Mouse (Mus musculus) stomach, postnatal 0 days (tissue): Measurements from ENCODE around the gene Fa2h. TPM values are rescaled to one million over a fixed set of nuclear protein-coding genes. Genes with fewer than 3 reads are reported as not detected.
A peak's percentile ranks its signal among the peaks of the same experiment; 100 is the strongest.

Experiments
- ATAC-seq: fragments of 200-750 bp; cut with Nextera tagmentation; 2 replicates; pipeline ENCODE4 v1.8.0; 2017; ENCODE audit not compliant: low FRiP score, low TSS enrichment
- DNase-seq: peaks from one replicate; pipeline ENCODE4 v3.0.0-alpha.2; 2016; ENCODE audit warnings: low spot score
- H3K27ac ChIP-seq: fragments of 300-500 bp; sonication (generic); replicated peaks from 2 replicates; pipeline ENCODE4 v1.5.1; 2014; ENCODE audit warnings: mild to moderate bottlenecking, control low read depth
- H3K27me3 ChIP-seq: fragments of 300-500 bp; sonication (generic); 2 replicates; pipeline ENCODE4 v1.6.1; 2014; ENCODE audit warnings: low read length; ENCODE audit not compliant: control insufficient read depth, insufficient read depth
- H3K36me3 ChIP-seq: fragments of 300-500 bp; sonication (generic); 2 replicates; pipeline ENCODE4 v1.6.1; 2014; ENCODE audit warnings: low read length, mixed read lengths; ENCODE audit not compliant: control insufficient read depth, insufficient read depth
- H3K4me1 ChIP-seq: fragments of 300-500 bp; sonication (generic); replicated peaks from 2 replicates; pipeline ENCODE4 v1.6.1; 2014; ENCODE audit warnings: antibody characterized with exemption; ENCODE audit not compliant: control insufficient read depth, insufficient read depth
- H3K4me2 ChIP-seq: fragments of 300-500 bp; sonication (generic); replicated peaks from 2 replicates; pipeline ENCODE4 v1.6.1; 2014; ENCODE audit warnings: low read depth, mild to moderate bottlenecking, control low read depth, moderate library complexity
- H3K4me3 ChIP-seq: fragments of 300-500 bp; sonication (generic); 2 replicates; pipeline ENCODE4 v1.5.1; 2014; ENCODE audit warnings: low read depth, low read length, control low read depth
- H3K9ac ChIP-seq: fragments of 300-500 bp; sonication (generic); 2 replicates; pipeline ENCODE4 v1.6.1; 2014; ENCODE audit warnings: mild to moderate bottlenecking, low read length, control low read depth, mixed read lengths
- H3K9me3 ChIP-seq: fragments of 300-500 bp; sonication (generic); 2 replicates; pipeline ENCODE4 v1.6.1; 2016; ENCODE audit warnings: low read length; ENCODE audit not compliant: control insufficient read depth
- CTCF ChIP-seq: IDR thresholded peaks from 2 replicates; pipeline ENCODE4 v1.5.1; 2016; ENCODE audit warnings: antibody characterized with exemption, low read depth, mild to moderate bottlenecking, moderate library complexity
- EP300 ChIP-seq: optimal IDR thresholded peaks from 2 replicates; pipeline ENCODE3; 2016; ENCODE audit warnings: antibody characterized with exemption
- WGBS: fragments of 180-500 bp; shearing (Covaris S2); extraction: QIAGEN DNeasy Blood & Tissue Kit; methylation state at CpG from one replicate; pipeline ENCODE4 v1.1.7; 2014; 5-methylcytosine and 5-hydroxymethylcytosine counted together
- polyA plus RNA-seq: library from polyadenylated mRNA; unstranded; fragments of >200 nt; fragmentation: Nextera tagmentation; extraction: Ambion mirVana; gene quantifications from 2 replicates; pipeline ENCODE4 v1.2.1, GENCODE M21; 2015

Fa2h gene
- polyA plus RNA-seq, 1 experiment from 2014 or later: 24.7 TPM

GRCm38 (mm10) chr8:111422614-111423013 is 29.0 kb upstream of the Fa2h start:
- Histone ChIP-seq H3K4me1 (no peaks in the 10 kb centered on the region), H3K9ac (no peak overlapping the region), H3K9me3 (no peaks in the 10 kb centered on the region), H3K4me2 (no peak overlapping the region), H3K36me3 (no peaks in the 10 kb centered on the region), H3K4me3 (no peak overlapping the region), H3K27ac (no peak overlapping the region), H3K27me3 (no peaks in the 10 kb centered on the region)
- TF ChIP-seq CTCF (no peak), EP300 (no peak)
- 52% methylated on average over 2 of the region's 2 CpGs for WGBS
- DNase-seq (no peak), ATAC-seq (no peak)

- H3K9me3 ChIP-seq: no peaks in the 10 kb centered on the region
- no peaks in the 10 kb centered on the region for H3K27me3 ChIP-seq
- 65% methylated on average over 3 of the region's 3 CpGs for WGBS
- DNase-seq: no peak
- no peak overlapping the region for H3K4me3 ChIP-seq
- no peaks in the 10 kb centered on the region for H3K4me1 ChIP-seq
- no peak overlapping the region for H3K4me2 ChIP-seq
- ATAC-seq: no peak
- TF ChIP-seq EP300 (no peak), CTCF (no peak)
- H3K9ac ChIP-seq: no peak overlapping the region
- H3K27ac ChIP-seq: no peak overlapping the region
- H3K36me3 ChIP-seq: no peaks in the 10 kb centered on the region
These were observed 25.5 kb upstream of the Fa2h start for GRCm38 (mm10) chr8:111419171-111419570.

GRCm38 (mm10) chr8:111418601-111419000 is 25.0 kb upstream of the Fa2h start:
- Histone ChIP-seq H3K27me3 (no peaks in the 10 kb centered on the region), H3K4me2 (no peak overlapping the region), H3K9me3 (no peaks in the 10 kb centered on the region), H3K27ac (no peak overlapping the region), H3K4me1 (no peaks in the 10 kb centered on the region), H3K36me3 (no peaks in the 10 kb centered on the region), H3K4me3 (no peak overlapping the region), H3K9ac (no peak overlapping the region)
- WGBS: 32% methylated on average over 9 of the region's 9 CpGs
- TF ChIP-seq CTCF: peak; percentile 77
- no peak for TF ChIP-seq EP300
- ATAC-seq: no peak
- DNase-seq: peak; percentile 65

- Histone ChIP-seq H3K4me3 (no peak overlapping the region), H3K4me1 (no peaks in the 10 kb centered on the region), H3K27me3 (no peaks in the 10 kb centered on the region), H3K27ac (no peak overlapping the region), H3K9ac (no peak overlapping the region), H3K36me3 (no peaks in the 10 kb centered on the region), H3K4me2 (no peak overlapping the region), H3K9me3 (no peaks in the 10 kb centered on the region)
- TF ChIP-seq EP300: no peak
- TF ChIP-seq CTCF: no peak
- no peak for ATAC-seq
- DNase-seq: no peak
- 78% methylated on average over 10 of the region's 10 CpGs for WGBS
These were observed 23.6 kb upstream of the Fa2h start for GRCm38 (mm10) chr8:111417222-111417621.

GRCm38 (mm10) chr8:111403391-111403790 is 9.8 kb upstream of the Fa2h start:
- 34% methylated on average over 4 of the region's 4 CpGs for WGBS
- Histone ChIP-seq H3K27ac (no peak overlapping the region), H3K9ac (no peak overlapping the region), H3K4me3 (no peak overlapping the region), H3K9me3 (no peaks in the 10 kb centered on the region), H3K4me2 (no peak overlapping the region), H3K36me3 (no peaks in the 10 kb centered on the region), H3K27me3 (no peaks in the 10 kb centered on the region), H3K4me1 (no peaks in the 10 kb centered on the region)
- no peak for TF ChIP-seq EP300
- peak; percentile 67 for TF ChIP-seq CTCF
- peak; percentile 31 for DNase-seq
- peak; percentile 42; the same call in 1 of the 2 replicates for ATAC-seq

- 10% methylated on average over 3 of the region's 3 CpGs for WGBS
These were observed 2.4 kb downstream of the Fa2h start for GRCm38 (mm10) chr8:111391268-111391667.

More at GRCm38 (mm10) chr8:111391268-111391667, 2.4 kb downstream of the Fa2h start:
- no peaks in the 10 kb centered on the region for H3K4me1 ChIP-seq
- ATAC-seq (peak; percentile 81), DNase-seq (peak; percentile 73)
- H3K27ac ChIP-seq: peak overlapping the region; percentile 80
- H3K4me3 ChIP-seq: no peak overlapping the region
- no peaks in the 10 kb centered on the region for H3K9me3 ChIP-seq
- peak overlapping the region; percentile 17; the same call in 1 of the 2 replicates for H3K4me2 ChIP-seq
- peaks cover 3% of the 10 kb centered on the region; the same call in 1 of the 2 replicates for H3K27me3 ChIP-seq
- H3K9ac ChIP-seq: no peak overlapping the region
- H3K36me3 ChIP-seq: no peaks in the 10 kb centered on the region
- TF ChIP-seq CTCF (no peak), EP300 (no peak)
